8 mouse cellular contexts compared by ENCODE assay signal in genomic region chr19:5727701-5728100, GRCm38 (mm10). TPM values are rescaled to one million over a fixed set of nuclear protein-coding genes. Genes with fewer than 3 reads are reported as not detected.
DNase-seq lines count a peak whose midpoint lies in the region; ATAC-seq and TF ChIP-seq lines count a peak whose summit lies in the region.

No protein-coding gene starts in this region.

- H3K27me3 ChIP-seq in forebrain, embryonic 13.5 days = no peaks in the 10 kb centered on the region
- H3K27me3 ChIP-seq in neural tube, embryonic 13.5 days = no peaks in the 10 kb centered on the region
- no peaks in the 10 kb centered on the region for H3K27me3 ChIP-seq in stomach, postnatal 0 days (ENCODE audit: control insufficient read depth, insufficient read depth, low read length)

- peak; percentile 84 for DNase-seq in c-Kit-positive CD71-positive TER-119-negative erythroid progenitor cells, embryonic 14.5 days (ENCODE audit: low read depth)
- DNase-seq in heart, postnatal 25 days (ENCODE audit: low spot score) = peak; percentile 78
- peak; percentile 90 for DNase-seq in layer of hippocampus, adult 11-12 months (ENCODE audit: low spot score)
- DNase-seq in lung, adult 18-20 months = peak; percentile 83 to 87
- peak; percentile 89 for DNase-seq in stomach, postnatal 0 days (ENCODE audit: low spot score)

- no peak for TF ChIP-seq EP300 in stomach, postnatal 0 days (optimal IDR thresholded peaks at IDR 0.05)

- TF ChIP-seq CTCF in stomach, postnatal 0 days (IDR thresholded peaks at IDR 0.05; ENCODE audit: low read depth) = peak; percentile 99

- H3K27ac ChIP-seq in forebrain, embryonic 13.5 days = peak overlapping the region; percentile 97; the same call in 1 of the 2 replicates
- peak overlapping the region; percentile 98 for H3K27ac ChIP-seq in neural tube, embryonic 13.5 days (replicated peaks)
- H3K27ac ChIP-seq in stomach, postnatal 0 days (replicated peaks) = peak overlapping the region; percentile 81

- intact Hi-C loops in heart, postnatal 25 days (cut with DNase I) = loop anchor here (1.0 to 5.0 kb wide), 4 partner anchors 16 to 120 kb away; no protein-coding TSS in a partner anchor

- H3K4me1 ChIP-seq in forebrain, embryonic 13.5 days = peaks cover 68% of the 10 kb centered on the region
- H3K4me1 ChIP-seq in neural tube, embryonic 13.5 days (replicated peaks) = peaks cover 74% of the 10 kb centered on the region
- H3K4me1 ChIP-seq in stomach, postnatal 0 days (replicated peaks; ENCODE audit: control insufficient read depth, insufficient read depth) = peaks cover 8% of the 10 kb centered on the region

- peak; percentile 17 for ATAC-seq in CD4-positive, CD25-positive, alpha-beta regulatory T cell, adult 4 months
- peak; percentile 16; the same call in 1 of the 2 replicates for ATAC-seq in forebrain, embryonic 13.5 days
- 0 out of 2 replicates have a peak, but pooled peaks have one; percentile 1 for ATAC-seq in neural tube, embryonic 13.5 days (ENCODE audit: low read depth)
- ATAC-seq in stomach, postnatal 0 days (ENCODE audit: low FRiP score, low TSS enrichment) = no peak; the same call in 1 of the 2 replicates

- H3K36me3 ChIP-seq in forebrain, embryonic 13.5 days (ENCODE audit: poor library complexity, severe bottlenecking) = peaks cover 33% of the 10 kb centered on the region
- H3K36me3 ChIP-seq in neural tube, embryonic 13.5 days = peaks cover 29% of the 10 kb centered on the region
- no peaks in the 10 kb centered on the region for H3K36me3 ChIP-seq in stomach, postnatal 0 days (ENCODE audit: control insufficient read depth, insufficient read depth, low read length)

- no peaks in the 10 kb centered on the region for H3K9me3 ChIP-seq in forebrain, embryonic 13.5 days (replicated peaks)
- H3K9me3 ChIP-seq in neural tube, embryonic 13.5 days = no peaks in the 10 kb centered on the region
- no peaks in the 10 kb centered on the region for H3K9me3 ChIP-seq in stomach, postnatal 0 days (ENCODE audit: control insufficient read depth, low read length)

- H3K4me2 ChIP-seq in forebrain, embryonic 13.5 days = peak overlapping the region; percentile 99
- peak overlapping the region; percentile 99 for H3K4me2 ChIP-seq in neural tube, embryonic 13.5 days
- H3K4me2 ChIP-seq in stomach, postnatal 0 days (replicated peaks; ENCODE audit: low read depth) = peak overlapping the region; percentile 92

- peak overlapping the region; percentile 97 for H3K4me3 ChIP-seq in forebrain, embryonic 13.5 days
- peak overlapping the region; percentile 98 for H3K4me3 ChIP-seq in neural tube, embryonic 13.5 days
- H3K4me3 ChIP-seq in stomach, postnatal 0 days (ENCODE audit: low read depth, low read length) = peak overlapping the region; percentile 92

- 6% methylated on average over 14 of the region's 14 CpGs for WGBS in forebrain, embryonic 13.5 days
- 4% methylated on average over 14 of the region's 14 CpGs for WGBS in neural tube, embryonic 13.5 days
- WGBS in stomach, postnatal 0 days = 2% methylated on average over 14 of the region's 14 CpGs

- peak overlapping the region; percentile 100 for H3K9ac ChIP-seq in forebrain, embryonic 13.5 days
- peak overlapping the region; percentile 100 for H3K9ac ChIP-seq in neural tube, embryonic 13.5 days
- H3K9ac ChIP-seq in stomach, postnatal 0 days (ENCODE audit: low read length) = peak overlapping the region; percentile 91; the same call in 1 of the 2 replicates

RNA-seq across cellular contexts. Expression of gene Ehbp1l1, which starts 1.6 kb away (rescaled TPM):
- 10 to 100 TPM; 14.4 to 20.7 TPM for polyA plus RNA-seq in CD4-positive, CD25-positive, alpha-beta regulatory T cell, adult 4 months (2017; shearing (Covaris generic))
- 5.3 and 6.7 TPM in 2 replicates for polyA plus RNA-seq in forebrain, embryonic 13.5 days (2015; fragmentation: Nextera tagmentation; extraction: Ambion mirVana)
- 100 to 1,000 TPM; 140 to 149 TPM for total RNA-seq in heart, postnatal 25 days (2021)
- polyA plus RNA-seq in neural tube, embryonic 13.5 days (2015; fragmentation: Nextera tagmentation; extraction: Ambion mirVana) = 8.3 and 9.6 TPM in 2 replicates
- polyA plus RNA-seq in stomach, postnatal 0 days (2015; fragmentation: Nextera tagmentation; extraction: Ambion mirVana) = 28.0 and 29.5 TPM in 2 replicates

RNA-seq across cellular contexts. Expression of gene Fam89b, which starts 1.8 kb away (rescaled TPM):
- 10 to 100 TPM; 43.5 to 55.3 TPM for polyA plus RNA-seq in CD4-positive, CD25-positive, alpha-beta regulatory T cell, adult 4 months (2017; shearing (Covaris generic))
- polyA plus RNA-seq in forebrain, embryonic 13.5 days (2015; fragmentation: Nextera tagmentation; extraction: Ambion mirVana) = 199 and 204 TPM in 2 replicates
- total RNA-seq in heart, postnatal 25 days (2021) = 10 to 100 TPM; 29.5 to 31.5 TPM
- 186 and 194 TPM in 2 replicates for polyA plus RNA-seq in neural tube, embryonic 13.5 days (2015; fragmentation: Nextera tagmentation; extraction: Ambion mirVana)
- 51.9 and 52.1 TPM in 2 replicates for polyA plus RNA-seq in stomach, postnatal 0 days (2015; fragmentation: Nextera tagmentation; extraction: Ambion mirVana)

RNA-seq across cellular contexts. Expression of gene Ltbp3, which starts 13.0 kb away (rescaled TPM):
- polyA plus RNA-seq in CD4-positive, CD25-positive, alpha-beta regulatory T cell, adult 4 months (2017; shearing (Covaris generic)) = not detected
- polyA plus RNA-seq in forebrain, embryonic 13.5 days (2015; fragmentation: Nextera tagmentation; extraction: Ambion mirVana) = 8.3 and 13.1 TPM in 2 replicates
- 10 to 100 TPM; 36.6 to 37.2 TPM for total RNA-seq in heart, postnatal 25 days (2021)
- polyA plus RNA-seq in neural tube, embryonic 13.5 days (2015; fragmentation: Nextera tagmentation; extraction: Ambion mirVana) = 16.0 and 17.0 TPM in 2 replicates
- polyA plus RNA-seq in stomach, postnatal 0 days (2015; fragmentation: Nextera tagmentation; extraction: Ambion mirVana) = 15.7 and 26.9 TPM in 2 replicates

RNA-seq across cellular contexts. Expression of gene Kcnk7, which starts 23.5 kb away (rescaled TPM):
- 1 to 10 TPM; 1.9 to 2.4 TPM for polyA plus RNA-seq in CD4-positive, CD25-positive, alpha-beta regulatory T cell, adult 4 months (2017; shearing (Covaris generic))
- polyA plus RNA-seq in forebrain, embryonic 13.5 days (2015; fragmentation: Nextera tagmentation; extraction: Ambion mirVana) = 0.31 and 0.32 TPM in 2 replicates
- not detected for total RNA-seq in heart, postnatal 25 days (2021)
- not detected in 2 replicates for polyA plus RNA-seq in neural tube, embryonic 13.5 days (2015; fragmentation: Nextera tagmentation; extraction: Ambion mirVana)
- 8.4 and 9.5 TPM in 2 replicates for polyA plus RNA-seq in stomach, postnatal 0 days (2015; fragmentation: Nextera tagmentation; extraction: Ambion mirVana)

RNA-seq across cellular contexts. Expression of gene Pcnx3, which starts 39.0 kb away (rescaled TPM):
- 10 to 100 TPM; 21.6 to 23.9 TPM for polyA plus RNA-seq in CD4-positive, CD25-positive, alpha-beta regulatory T cell, adult 4 months (2017; shearing (Covaris generic))
- 21.6 and 29.4 TPM in 2 replicates for polyA plus RNA-seq in forebrain, embryonic 13.5 days (2015; fragmentation: Nextera tagmentation; extraction: Ambion mirVana)
- 10 to 100 TPM; 17.8 to 18.0 TPM for total RNA-seq in heart, postnatal 25 days (2021)
- polyA plus RNA-seq in neural tube, embryonic 13.5 days (2015; fragmentation: Nextera tagmentation; extraction: Ambion mirVana) = 23.0 TPM in 2 replicates
- 6.5 and 7.9 TPM in 2 replicates for polyA plus RNA-seq in stomach, postnatal 0 days (2015; fragmentation: Nextera tagmentation; extraction: Ambion mirVana)
